Mouse (Mus musculus) gastrocnemius, postnatal 36 days (tissue): ENCODE measurements at regions not wholly inside any gene's neighbourhood (a gene's known extent, or its start where the extent isn't known, plus 50 kb on each side); places are given as distances from the start of the nearest gene placed in this dataset.
A peak's percentile ranks its signal among the peaks of the same experiment; 100 is the strongest.
"Not testable (repeated sequence)": the region's sequence is repeated elsewhere in the genome, so short reads cannot be mapped to it uniquely, and the experiment has no call there.

ENCODE experiments used
- DNase-seq, 2 experiments: peaks; one replicate each; pipeline ENCODE4 v3.0.0; 2022
- intact Hi-C: fragments of 180-260 bp; cut with DNase I; formaldehyde crosslinking; loops from one replicate; pipeline ENCODE4 v1.15.1; 2025

DNA sequence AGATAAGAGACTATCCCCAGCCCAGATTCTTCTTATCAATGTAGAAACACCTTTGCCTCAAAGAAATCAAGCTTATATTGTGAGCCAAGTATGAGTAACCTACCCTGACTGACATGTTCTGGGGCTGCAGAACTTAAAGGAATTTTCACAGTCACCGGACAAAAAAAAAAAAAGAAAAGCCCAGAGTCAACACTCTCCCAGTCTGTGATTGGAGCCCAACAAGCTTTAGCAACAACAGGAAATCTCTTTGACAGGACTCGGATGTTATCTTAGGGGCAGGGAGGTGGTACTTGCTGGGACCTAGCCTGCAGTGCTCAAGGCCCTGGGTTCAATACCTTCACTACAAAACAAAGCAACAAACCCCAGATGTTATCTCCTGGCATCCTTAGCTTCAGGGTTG, 114.2 kb downstream of the Nectin1 start:
- no peak for DNase-seq
- intact Hi-C loops: no loop called here

DNA sequence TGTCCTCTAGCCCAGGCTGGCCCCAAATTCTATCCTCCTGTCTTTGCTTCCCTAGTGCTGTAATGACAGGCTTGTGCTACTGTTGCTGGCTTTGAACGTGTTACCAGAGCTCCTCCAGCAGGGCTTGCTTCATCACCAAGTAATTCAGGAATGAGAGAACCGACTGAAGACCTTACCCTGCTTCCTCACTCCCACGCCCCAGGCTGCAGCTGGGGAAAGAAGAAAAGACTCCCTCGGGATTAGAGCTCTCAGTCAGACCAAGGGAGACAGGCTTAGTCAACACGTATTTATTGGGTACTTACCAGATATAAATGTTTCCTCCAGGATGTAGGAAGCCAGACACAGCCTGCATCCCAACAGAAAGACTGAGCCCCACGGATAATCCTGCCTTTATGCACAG, 115.0 kb downstream of the Nectin1 start:
- DNase-seq: no peak
- intact Hi-C loops: no loop called here

GRCm38 (mm10) chr9:43860264-43860663, 116.5 kb downstream of the Nectin1 start:
- no peak for DNase-seq
- intact Hi-C loops: no loop called here

DNA sequence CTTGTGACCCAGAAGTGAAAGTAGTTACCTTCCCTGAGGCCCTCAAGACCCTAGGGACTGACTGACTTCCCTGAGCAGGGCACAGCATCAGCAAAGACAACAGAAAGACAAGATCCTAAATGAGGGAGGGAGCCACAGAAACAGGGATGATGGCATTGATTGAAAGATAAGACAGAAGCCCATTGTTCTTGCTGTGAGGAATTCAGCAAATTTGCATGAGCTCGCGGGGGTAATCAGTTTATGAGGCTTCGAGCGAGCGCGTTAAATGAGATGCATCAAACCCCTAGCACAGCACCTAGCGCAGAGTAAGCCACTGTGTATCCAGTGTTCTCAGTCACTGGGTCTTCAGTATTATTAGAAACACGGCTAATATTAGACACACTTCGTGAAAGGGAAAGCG, 117.6 kb downstream of the Nectin1 start:
- intact Hi-C loops: no loop called here
- no peak for DNase-seq

DNA sequence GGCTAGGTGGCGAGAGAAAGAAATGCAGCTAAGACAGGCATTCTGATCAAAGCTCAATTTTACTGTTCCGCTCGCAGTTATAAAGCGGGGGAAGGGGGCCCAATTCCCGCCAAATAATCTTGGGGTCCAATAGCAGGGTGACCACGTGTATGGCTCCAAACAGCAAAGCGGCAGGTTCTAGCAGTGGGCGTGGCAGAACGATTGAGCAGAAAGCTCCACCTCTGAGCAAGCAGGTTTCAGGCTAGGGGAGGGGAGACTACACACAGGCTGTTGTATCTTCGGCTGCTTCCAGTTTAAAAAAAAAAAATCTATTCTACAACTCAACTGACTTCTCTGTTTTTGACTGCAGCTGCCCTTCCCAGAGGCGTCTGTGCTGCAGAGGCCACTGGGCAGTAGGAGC, 118.2 kb downstream of the Nectin1 start:
- intact Hi-C loops, DNase-seq: not testable (repeated sequence)

DNA sequence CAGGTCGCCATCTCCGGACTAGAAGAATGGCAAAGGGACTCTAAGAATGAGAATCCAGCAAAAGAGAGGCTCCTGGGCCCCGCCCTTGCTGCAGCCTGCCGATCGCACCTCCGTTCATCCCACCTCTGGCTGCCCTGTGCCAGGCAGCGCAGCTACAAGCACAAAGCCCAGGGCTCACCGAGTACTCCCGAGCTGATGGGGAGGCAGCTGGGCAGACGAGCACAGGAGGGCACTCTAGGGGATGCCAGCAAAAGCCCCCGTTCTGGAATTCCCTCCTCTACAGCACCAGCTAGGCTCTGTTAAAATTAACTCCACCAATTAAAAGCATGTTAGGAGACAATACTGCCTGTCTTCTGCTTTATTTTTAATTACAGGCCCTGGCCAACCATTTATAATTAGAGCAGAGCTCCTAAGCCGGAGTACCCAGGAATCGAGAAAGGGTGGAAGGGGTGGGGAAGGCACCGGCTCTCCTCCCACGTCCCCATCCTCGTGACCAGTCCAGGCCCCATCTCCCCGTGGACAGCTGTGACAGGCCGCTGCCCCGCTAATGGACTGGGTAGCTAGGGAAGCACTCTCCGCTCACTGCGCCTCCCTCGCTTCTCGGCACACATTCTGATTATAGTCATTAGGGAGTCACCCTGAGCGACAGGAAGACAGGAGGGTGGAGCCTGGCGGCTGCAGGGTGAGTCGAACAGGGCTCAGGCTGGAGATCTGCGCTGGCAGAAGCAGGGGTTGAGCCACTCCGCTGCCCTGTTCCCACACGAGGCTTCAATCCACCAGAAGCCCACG, 120.0 kb downstream of the Nectin1 start:
- intact Hi-C loops: no loop called here
- no peak for DNase-seq

DNA sequence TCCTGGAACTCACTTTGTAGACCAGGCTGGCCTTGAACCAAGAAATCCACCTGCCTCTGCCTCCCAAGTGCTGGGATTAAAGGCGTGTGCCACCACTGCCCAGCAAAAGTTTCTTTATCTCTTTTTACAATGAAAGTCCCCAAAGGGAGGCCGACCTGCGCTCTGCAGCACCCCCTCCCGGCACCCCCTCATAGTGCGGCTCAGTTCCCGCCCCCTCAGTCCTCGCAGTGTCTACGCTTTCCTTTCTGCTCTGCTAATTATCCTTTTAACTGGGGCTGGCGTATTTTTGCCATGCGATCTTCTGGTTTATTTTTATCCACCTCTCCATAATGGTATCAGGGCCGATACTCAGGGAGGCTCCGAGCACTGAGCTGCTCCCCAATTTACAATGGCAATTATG, 123.0 kb downstream of the Nectin1 start:
- no peak for DNase-seq
- intact Hi-C loops: no loop called here

DNA sequence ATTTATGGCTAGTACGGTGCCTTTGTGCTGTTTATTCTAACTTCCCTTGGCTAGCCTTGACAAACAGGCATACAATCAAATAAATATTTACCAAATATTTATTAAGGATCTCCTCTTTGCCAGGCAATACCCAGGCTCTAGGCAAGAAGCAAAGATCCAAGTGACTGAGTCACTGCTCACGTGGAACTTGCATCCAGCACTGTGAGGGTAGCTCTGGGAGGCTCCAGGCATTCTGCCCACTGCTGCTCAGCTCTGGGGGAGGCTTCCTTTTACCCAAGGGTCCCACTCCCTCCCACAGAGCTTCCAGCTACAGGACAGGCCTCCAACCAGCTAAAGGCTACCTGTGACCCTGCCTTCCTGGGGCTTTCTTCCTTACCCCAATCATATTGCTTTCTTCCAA, 130.1 kb downstream of the Nectin1 start:
- intact Hi-C loops: no loop called here
- no peak for DNase-seq

DNA sequence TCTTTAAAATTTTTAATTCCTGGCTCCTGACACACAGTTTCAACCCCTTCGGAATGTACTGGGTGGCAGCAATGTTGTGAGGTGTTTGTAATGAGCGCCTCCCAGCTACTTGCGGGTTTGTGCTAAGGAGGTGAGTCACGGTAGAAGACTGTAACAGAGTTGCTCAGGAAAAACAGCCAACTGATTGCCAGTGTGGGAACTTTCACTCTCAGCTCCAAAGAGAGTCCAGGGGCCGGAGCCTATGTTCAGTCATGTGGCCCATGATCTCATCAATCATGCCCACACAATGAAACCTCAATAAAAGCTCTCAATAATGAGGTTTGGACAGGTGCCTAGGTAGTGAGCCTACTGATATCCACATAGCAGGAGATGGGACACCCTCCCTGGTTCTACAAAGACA, 130.5 kb downstream of the Nectin1 start:
- DNase-seq: no peak
- intact Hi-C loops: no loop called here

DNA sequence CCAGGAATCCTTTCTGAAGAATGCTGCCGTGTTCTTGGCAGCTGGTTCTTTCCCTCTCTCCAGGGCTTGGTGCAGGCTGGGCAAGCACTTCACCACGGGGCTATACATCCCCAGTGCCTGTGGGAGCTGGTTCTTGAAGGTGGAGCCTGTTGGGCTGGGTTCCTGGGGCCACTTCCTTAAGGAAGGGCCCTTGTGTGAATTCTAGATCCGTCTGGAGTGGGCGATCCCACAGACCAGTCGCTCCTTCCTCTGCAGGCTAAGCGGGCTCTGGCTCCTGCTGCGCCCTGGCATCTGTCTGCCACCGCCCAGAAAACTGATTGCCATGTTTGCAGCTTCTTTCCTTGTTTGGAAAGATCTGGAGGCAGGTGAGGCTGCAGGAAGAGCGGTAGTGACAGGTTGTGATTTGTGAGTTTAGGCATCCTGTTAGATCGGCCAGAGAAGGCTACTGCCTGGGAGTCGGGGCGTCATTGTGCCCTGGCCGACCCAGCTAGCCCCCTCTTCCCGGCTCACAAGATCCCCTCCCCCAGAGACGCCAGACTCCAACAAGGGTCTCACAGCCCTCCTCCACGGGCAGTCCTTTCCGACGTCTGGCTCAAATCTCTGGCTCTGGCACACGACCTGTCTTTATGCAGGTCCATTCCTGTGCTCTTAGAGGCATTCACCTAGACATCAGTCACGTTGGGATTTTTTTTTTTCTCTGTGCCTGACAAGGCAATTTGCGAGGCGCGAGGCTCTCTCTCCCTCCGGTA, 135.6 kb downstream of the Nectin1 start:
- no peak for DNase-seq
- intact Hi-C loops: no loop called here

GRCm38 (mm10) chr9:43879969-43880396, 136.2 kb downstream of the Nectin1 start:
- no peak for DNase-seq
- intact Hi-C loops: no loop called here

DNA sequence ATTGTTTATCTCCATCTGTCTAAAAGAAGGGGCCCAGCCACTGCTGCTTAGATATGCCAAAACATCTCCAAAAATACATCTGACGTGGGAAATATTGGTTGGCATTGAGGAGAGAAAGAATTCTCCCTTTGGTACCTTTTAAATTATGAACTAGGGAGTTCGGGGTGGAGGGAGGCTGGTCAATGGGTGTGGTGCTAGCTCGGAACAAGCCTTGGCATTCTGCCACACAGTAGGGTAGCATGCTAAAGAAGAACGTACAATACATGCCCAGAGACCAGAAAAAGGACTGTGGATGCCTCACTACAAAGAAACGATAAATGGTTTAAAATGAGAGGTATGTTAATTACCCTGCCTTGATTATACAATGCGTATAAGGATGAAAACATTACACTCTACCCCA, 149.3 kb downstream of the Nectin1 start:
- intact Hi-C loops: no loop called here

DNA sequence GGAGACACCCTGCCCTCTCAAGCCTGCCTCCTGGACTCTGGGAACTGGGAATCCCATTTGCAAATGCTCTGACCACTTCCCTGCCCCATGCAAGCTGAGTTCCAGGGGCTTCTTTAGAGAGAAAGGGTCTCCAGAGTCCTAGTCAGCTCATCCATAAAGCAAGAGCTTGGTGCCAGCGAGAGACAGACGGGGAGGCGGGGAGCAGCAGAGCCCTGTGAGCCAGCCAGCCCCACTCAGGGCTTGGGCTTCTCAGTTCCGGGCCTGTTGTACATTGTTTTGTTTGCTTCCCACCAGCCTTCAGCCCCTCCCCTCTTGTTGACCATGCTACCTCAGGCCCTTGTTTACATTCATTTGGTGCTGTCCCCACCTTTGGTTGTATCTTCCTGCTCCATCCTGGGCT, 143.9 kb upstream of the Thy1 start:
- intact Hi-C loops: no loop called here
- no peak for DNase-seq

More for the DNA sequence above, 149.3 kb downstream of the Nectin1 start:
- no peak for DNase-seq

- intact Hi-C loops: no loop called here
Measured at GRCm38 (mm10) chr9:43908325-43908724, 134.9 kb upstream of the Thy1 start.

DNA sequence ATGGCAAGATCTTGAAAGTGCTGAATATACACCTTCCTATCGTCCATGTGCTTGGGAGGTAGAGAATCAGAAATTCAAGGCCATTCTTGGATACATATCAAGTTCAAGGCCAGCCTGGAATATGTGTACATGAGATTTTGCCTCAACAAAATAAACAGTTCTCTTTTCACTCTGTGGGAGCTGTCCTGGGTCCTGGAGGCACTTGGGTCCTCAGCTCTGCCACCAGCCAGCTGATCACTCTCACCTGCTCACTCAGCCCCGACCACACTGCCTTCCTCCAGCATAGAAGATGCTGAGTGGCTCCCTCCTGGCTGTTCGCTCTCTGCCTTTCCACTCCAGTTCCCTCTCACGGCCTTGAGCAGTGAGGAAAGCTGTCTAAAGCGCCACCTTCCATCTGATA, 128.2 kb upstream of the Thy1 start:
- DNase-seq: no peak
- intact Hi-C loops: no loop called here

More at GRCm38 (mm10) chr9:43908325-43908724, 134.9 kb upstream of the Thy1 start:
- DNase-seq: no peak

- DNase-seq: no peak
- intact Hi-C loops: no loop called here
Measured at GRCm38 (mm10) chr9:43917467-43917866, 125.7 kb upstream of the Thy1 start.

- intact Hi-C loops: no loop called here
- no peak for DNase-seq
Measured at GRCm38 (mm10) chr9:43919010-43919409, 124.2 kb upstream of the Thy1 start.

DNA sequence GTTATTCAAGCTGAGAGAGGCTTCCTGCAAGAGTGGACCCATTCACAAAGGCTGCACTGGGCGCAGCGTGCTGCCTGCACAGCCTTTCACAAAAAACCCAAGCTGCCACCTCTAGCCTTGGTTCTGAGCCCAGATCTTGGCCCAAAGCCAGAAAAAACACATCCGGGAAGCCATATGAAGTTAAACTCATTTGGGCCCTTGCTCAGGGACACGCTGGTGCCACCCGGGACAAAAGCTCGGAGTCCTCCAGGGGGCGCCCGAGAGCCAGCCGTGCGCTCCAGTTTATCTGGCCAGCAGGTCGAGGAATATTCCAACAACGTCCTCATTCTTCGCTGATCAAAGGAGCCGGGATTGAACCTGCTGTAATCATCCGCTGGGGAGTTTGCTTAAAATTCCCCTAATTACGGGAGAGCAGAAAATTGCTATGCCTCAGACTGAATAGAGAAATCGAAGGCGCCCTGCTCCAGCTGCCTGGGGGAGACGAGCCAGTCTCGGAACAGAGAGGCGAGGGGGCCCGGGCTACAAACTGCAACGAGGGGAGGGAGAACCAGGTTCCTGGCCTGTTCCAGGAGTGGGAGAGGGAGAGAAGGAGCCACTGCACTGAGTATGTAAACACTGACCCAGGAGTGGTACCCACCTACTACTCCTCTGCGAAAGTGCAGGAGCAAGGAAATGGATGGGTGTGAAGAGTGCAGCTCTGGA, 123.0 kb upstream of the Thy1 start:
- intact Hi-C loops: loop anchor here (2.0 to 5.0 kb wide), 2 partner anchors 53 to 178 kb away; partner anchors contain the start of gene Nectin1
- peak; percentile 51 to 62 for DNase-seq

GRCm38 (mm10) chr9:43922231-43922630, 121.0 kb upstream of the Thy1 start:
- DNase-seq: no peak
- intact Hi-C loops: loop anchor here (5.0 kb wide), 1 partner anchor 180 kb away; the partner anchor contains the start of gene Nectin1

GRCm38 (mm10) chr9:43923088-43923487, 120.1 kb upstream of the Thy1 start:
- no peak for DNase-seq
- intact Hi-C loops: loop anchor here (5.0 kb wide), 1 partner anchor 181 kb away; the partner anchor contains the start of gene Nectin1

GRCm38 (mm10) chr9:43924795-43925194, 118.4 kb upstream of the Thy1 start:
- intact Hi-C loops: loop anchor here (5.0 kb wide), 1 partner anchor 182 kb away; the partner anchor contains the start of gene Nectin1
- no peak for DNase-seq
